Mouse (Mus musculus) MN1 (cell line): Measurements from ENCODE around the gene Pkib.

Experiments used
- DNase-seq: peaks from one replicate; pipeline ENCODE4 v3.0.0-alpha.2; 2016; ENCODE audit warnings: low spot score

The Pkib gene

DNA sequence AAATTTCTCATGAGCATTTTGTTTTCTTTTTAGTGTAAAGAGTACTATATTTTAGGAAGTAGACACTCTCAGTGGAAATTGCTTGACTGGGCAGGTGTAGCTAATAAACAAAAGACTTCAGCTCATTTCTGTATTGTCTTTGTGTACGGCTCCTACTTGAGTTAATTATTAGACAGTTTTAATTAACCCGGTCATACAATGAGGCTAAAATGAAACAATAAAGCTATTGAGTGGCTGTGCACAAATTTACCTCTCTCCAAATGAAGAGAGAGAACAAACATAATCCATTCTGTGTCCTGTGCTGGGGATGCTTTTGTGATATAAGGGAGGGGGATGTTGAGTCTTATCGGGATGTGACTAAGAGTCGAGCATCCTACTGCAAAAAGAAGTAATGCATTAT is 109.0 kb downstream of the Pkib start:
- no peak for DNase-seq

DNA sequence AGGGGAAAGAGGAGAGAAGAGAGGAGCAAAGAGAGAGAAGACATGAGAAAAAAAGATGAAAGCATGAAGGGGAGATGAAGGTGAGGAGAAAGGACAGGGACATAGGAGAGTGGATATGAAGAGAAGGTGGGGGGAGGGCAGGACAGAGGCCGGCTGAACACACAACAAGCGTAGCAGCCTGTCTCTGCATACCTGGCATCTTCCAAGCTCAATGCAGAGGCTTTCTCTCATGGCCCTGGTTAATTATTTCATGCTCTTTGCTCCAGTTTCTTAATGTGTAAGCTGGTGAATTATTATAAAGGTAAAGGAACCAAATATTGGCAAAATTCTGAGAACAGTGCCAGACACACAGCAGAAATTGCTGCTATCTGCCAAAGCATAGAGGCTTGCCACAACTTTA is 109.6 kb downstream of the Pkib start:
- no peak for DNase-seq

DNA sequence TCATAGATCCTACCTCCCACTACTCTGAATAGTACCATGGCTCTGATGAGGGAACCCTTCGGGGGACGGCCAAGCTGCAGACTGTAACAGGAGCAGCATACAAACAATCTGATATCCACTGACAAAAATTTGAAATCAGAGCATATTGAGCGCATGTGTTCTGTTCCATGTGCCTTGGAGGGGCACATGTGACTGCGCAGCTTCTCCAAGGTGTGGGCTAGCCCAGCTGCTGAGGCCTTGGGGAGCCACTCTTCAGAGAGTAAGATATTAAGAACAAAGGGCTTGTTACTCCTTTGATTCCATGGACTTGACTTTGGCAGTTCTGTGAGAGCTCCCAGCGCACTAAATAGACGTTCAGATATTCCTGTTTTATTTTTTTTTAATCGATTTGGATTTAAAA is 111.3 kb downstream of the Pkib start:
- no peak for DNase-seq

GRCm38 (mm10) chr10:57743606-57744016 is 111.8 kb downstream of the Pkib start:
- DNase-seq = peak; percentile 66

DNA sequence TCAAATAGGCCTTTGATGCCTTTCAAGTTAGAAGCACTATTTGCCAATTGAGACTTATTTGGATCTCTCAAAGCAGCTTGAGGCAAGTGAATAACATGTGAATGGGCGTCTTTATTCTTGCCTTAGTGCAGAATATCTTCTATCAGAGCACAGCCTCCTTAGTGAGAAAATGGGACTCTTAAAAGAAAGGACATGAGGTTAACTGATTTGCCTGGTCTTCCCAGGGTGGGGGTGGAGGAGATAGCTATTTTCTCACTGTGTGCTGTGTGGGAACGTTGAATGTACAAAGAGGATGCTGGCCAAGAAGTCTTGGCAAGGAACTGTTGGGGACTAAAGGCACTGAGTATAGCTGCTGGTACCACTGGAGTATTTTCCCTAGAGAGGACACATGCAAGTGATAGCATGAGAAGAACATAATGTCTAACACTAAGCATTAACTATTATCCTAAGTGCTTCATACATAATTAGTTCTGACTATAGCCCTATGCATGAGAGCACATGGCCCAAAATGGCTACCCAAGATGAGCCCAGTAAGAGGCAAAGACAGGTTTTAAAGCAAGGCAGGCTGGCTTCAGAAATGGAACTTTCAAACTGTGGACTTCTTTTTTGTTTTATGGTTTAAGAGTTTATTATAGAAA is 112.5 kb downstream of the Pkib start:
- DNase-seq = no peak

- no peak for DNase-seq
Observed at GRCm38 (mm10) chr10:57745452-57745851, 113.7 kb downstream of the Pkib start.

DNA sequence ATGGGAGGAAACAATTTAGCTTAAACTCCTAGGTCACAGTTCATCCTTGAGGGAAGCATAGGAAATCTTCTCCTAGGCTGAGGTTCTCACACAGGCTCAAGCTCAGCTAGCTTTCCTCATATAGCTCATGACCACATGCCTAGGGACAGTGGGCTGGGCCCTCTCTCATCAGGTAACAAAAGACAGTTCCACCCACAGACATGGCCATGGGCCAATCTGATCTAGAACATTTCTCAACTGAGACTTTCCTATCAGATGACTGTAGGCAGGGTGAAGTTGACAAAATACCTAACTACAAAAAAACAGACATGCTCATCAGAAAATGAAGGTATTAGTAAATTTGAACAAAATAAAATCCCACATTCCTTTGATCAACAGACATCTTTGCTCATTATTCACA is 115.3 kb downstream of the Pkib start:
- DNase-seq = no peak

GRCm38 (mm10) chr10:57753343-57753742 is 121.6 kb downstream of the Pkib start:
- no peak for DNase-seq

DNA sequence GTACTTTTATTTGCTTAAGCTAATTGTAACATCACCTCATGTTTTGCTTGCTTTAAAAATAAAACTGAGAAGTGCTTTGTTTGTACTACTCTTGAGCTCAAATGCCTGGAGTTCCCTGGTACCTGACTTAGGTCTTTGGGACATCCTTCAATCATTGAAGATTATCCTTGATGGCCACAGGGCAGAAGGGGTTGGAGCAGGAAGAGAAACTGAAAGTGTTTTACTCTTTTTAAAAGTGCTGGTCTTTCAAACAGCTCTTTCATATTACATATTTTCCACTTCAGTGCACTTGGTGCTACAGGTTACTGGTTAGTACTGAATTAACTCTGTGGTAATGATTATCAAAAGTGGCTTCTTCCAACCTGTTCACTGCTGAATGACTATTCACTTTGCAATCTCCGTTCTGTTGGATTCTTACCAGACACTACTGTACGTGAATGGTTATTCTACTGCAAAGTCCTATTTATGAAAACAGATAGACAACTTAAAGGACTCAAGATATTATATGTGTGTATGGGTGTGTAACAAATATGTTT is 123.5 kb downstream of the Pkib start:
- no peak for DNase-seq

DNA sequence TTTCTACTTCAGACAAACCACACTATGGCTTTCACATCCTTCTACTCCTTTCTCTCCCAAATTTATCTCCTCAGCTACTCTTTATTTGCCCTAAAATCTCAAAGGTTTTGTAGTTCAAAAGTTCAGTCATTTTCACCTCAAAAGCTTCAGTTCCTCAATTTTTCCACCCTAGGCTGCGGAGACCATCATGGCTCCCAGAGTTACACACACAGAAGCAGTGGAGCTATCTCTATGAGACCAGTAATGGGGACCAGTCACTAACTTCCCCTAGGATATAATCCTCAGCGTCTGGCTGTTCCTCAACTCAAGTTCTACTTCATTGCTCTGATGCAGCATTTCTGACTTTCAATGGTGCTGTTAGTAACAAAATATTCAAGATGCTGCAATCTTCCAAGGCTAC is 127.2 kb downstream of the Pkib start:
- DNase-seq = no peak

DNA sequence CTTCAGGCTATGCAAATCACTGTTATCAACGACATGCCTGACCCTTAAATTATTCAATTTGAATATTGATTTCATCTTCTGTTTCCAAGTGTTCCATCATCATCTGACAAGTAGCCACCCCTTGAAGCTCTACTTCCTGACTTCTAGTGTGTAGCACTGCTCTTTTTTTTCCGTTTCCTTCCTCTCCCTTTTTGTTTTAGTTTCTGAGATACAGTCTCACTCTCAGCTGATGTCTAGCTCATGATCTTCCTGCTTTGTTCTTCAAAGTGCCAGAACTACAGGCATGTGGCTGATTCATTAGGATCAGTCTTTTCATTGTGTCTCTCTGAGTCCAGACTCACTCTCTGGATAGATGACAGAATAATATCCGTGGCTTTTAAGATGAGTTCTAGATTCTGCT is 128.9 kb downstream of the Pkib start:
- no peak for DNase-seq

- DNase-seq = no peak
Observed at GRCm38 (mm10) chr10:57763044-57763443, 131.3 kb downstream of the Pkib start.

DNA sequence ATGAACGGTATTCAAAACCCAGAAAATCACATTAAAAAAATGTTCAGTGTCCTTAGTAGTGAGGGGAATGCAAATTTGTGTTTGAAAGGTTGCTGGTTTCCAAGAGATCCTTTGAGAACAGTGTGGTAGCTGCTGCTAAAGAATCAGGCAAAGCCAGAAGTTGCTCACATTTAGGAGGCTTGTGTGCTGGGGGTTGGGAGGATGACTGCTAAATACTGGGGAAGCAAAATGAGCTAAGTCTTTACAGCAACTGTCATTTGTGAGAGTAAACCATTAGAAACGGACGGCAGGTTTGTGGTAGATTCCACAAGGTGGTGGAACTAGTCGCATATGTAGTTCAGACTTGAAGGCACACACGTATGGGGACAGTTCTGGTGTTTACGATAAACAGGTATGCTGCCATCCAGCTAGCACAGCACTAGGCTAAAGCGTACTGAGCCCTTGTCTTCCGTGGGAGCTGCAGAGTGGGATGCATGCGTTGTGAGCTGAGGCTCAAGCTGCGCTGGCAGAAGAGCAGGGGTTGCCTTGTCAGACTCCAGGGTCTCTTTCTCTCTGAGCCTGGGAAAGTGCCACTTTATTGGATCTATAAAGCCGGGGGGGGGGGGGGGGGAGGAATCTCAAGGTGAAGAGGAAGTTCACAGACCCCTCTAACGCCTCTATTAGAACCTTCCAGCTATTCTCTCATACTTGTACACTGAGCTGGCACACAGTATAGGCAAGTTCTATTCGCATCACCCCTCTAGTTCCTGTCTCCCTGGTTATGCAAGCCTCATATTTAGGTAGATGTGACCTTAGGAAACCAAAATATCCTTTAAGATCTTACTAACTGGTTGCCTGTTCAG is 151.7 kb downstream of the Pkib start:
- DNase-seq = no peak

- DNase-seq = peak; percentile 63
Observed at GRCm38 (mm10) chr10:57784131-57784875, 152.5 kb downstream of the Pkib start.

DNA sequence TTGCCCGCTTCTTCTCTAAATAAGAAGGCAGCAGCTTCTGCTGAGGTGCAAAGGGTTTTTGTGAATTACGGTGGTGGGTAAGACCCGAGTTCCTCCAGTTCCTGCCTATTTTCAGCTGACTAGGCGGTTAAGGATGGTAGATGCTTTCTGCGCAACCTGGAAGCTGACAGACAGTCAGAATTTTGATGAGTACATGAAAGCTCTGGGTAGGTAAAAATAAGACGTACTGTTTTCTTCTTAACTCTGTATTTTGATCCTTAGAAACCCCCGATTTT is 153.0 kb downstream of the Pkib start, which contains the start of gene Fabp7:
TSS of gene Fabp7 (plus strand) at position 6 of the 275 bp plus-strand sequence.
- no peak for DNase-seq

- DNase-seq = no peak
Observed at GRCm38 (mm10) chr10:57785552-57785951, 153.8 kb downstream of the Pkib start.
